Mouse (Mus musculus) ES-E14 (cell line): ENCODE data around the gene Erbb3. TPM values are rescaled to one million over a fixed set of nuclear protein-coding genes. Genes with fewer than 3 reads are reported as not detected.

ENCODE experiments used
- DNase-seq: peaks from one replicate; pipeline ENCODE4 v3.0.0-alpha.2; 2013; ENCODE audit warnings: low read depth, low spot score
- H3K27ac ChIP-seq: 2 replicates; pipeline ENCODE4 v1.5.1; 2012; ENCODE audit warnings: low read depth, mild to moderate bottlenecking, low read length, moderate library complexity, mixed read lengths; ENCODE audit not compliant: poor library complexity, insufficient read depth, severe bottlenecking
- H3K36me3 ChIP-seq: 2 replicates; pipeline ENCODE4 v1.6.1; 2012; ENCODE audit warnings: mild to moderate bottlenecking, low read length, moderate library complexity, mixed read lengths; ENCODE audit not compliant: control insufficient read depth, poor library complexity, insufficient read depth, severe bottlenecking
- H3K4me1 ChIP-seq, 2 experiments: fragments of 150-350 bp in 1 of 2; sonication (generic) in 1 of 2; 2 replicates each; pipeline ENCODE4 v1.6.1; 2012; ENCODE audit warnings: low read length in 2 of 2, mild to moderate bottlenecking in 1 of 2, mixed read lengths in 1 of 2; ENCODE audit not compliant: control insufficient read depth in 2 of 2, insufficient read depth in 2 of 2, poor library complexity in 1 of 2
- H3K4me3 ChIP-seq, 2 experiments: fragments of 150-350 bp in 1 of 2; sonication (generic) in 1 of 2; 2 replicates each; pipeline ENCODE4 v1.5.1; 2012; ENCODE audit warnings: low read length in 2 of 2, low read depth in 1 of 2, mild to moderate bottlenecking in 1 of 2, mixed read lengths in 1 of 2; ENCODE audit not compliant: insufficient read depth in 1 of 2, poor library complexity in 1 of 2, severe bottlenecking in 1 of 2
- H3K9ac ChIP-seq: 2 replicates; pipeline ENCODE4 v1.6.1; 2012; ENCODE audit warnings: low read depth, mild to moderate bottlenecking, low read length, mixed read lengths; ENCODE audit not compliant: poor library complexity, insufficient read depth, severe bottlenecking
- H3K9me3 ChIP-seq: fragments of 150-350 bp; sonication (generic); 2 replicates; pipeline ENCODE4 v1.6.1; 2012; ENCODE audit warnings: low read depth, mild to moderate bottlenecking, low read length; ENCODE audit not compliant: control insufficient read depth, insufficient read depth
- CHD2 ChIP-seq: IDR thresholded peaks from 2 replicates; pipeline ENCODE4 v1.6.1; 2014; ENCODE audit warnings: mild to moderate bottlenecking, low read depth, low read length, inconsistent platforms
- HCFC1 ChIP-seq: IDR thresholded peaks from 2 replicates; pipeline ENCODE4 v1.6.1; 2012; ENCODE audit warnings: low read length, inconsistent platforms, borderline replicate concordance; ENCODE audit not compliant: insufficient read depth
- MAFK ChIP-seq: IDR thresholded peaks from 2 replicates; pipeline ENCODE4 v1.6.1; 2014; ENCODE audit warnings: mild to moderate bottlenecking, low read depth, low read length, inconsistent platforms; ENCODE audit not compliant: insufficient read depth
- ZC3H11A ChIP-seq: IDR thresholded peaks from 2 replicates; pipeline ENCODE4 v1.6.1; 2012; ENCODE audit warnings: low read depth, mild to moderate bottlenecking, inconsistent platforms, low read length, borderline replicate concordance
- ZNF384 ChIP-seq: IDR thresholded peaks from 2 replicates; pipeline ENCODE4 v1.6.1; 2012; ENCODE audit warnings: low read depth, low read length, inconsistent platforms
- in situ Hi-C, 2 experiments: fragments of 600-800 bp; cut with MboI; formaldehyde crosslinking; loops; one replicate each; pipeline ENCODE4 v1.15.1; 2025; ENCODE audit warnings: low sequenced_read_pairs in 2 of 2, inconsistent platforms in 1 of 2; ENCODE audit not compliant: unreplicated experiment in 2 of 2
- total RNA-seq: library from RNA; depleted of rRNA; stranded (reverse); fragments of 300-350 nt; gene quantifications from 2 replicates; pipeline ENCODE4 v1.2.3, GENCODE M21; 2012

Erbb3 gene
- total RNA-seq, 1 experiment = 24.9 TPM

- H3K36me3 ChIP-seq = peaks cover 33% of the 10 kb centered on the region
- peak; percentile 54 for DNase-seq
- in situ Hi-C loops = no loop called here
- H3K4me3 ChIP-seq = peak overlapping the region; percentile 56 to 91
- H3K27ac ChIP-seq = no peak overlapping the region
- H3K9me3 ChIP-seq = no peaks in the 10 kb centered on the region
- no peak for TF ChIP-seq MAFK
- TF ChIP-seq HCFC1 = peak; percentile 50; the same call in 1 of the 2 replicates
- no peak for TF ChIP-seq ZNF384
- peak; percentile 60; the same call in 1 of the 2 replicates for TF ChIP-seq ZC3H11A
- no peak for TF ChIP-seq CHD2
- H3K9ac ChIP-seq = peak overlapping the region; percentile 81; the same call in 1 of the 2 replicates
- peaks cover 0 to 19% of the 10 kb centered on the region in 2 experiments; a peak in 1 of 4 replicates for H3K4me1 ChIP-seq
Observed at GRCm38 (mm10) chr10:128546361-128546760, 43.1 kb downstream of the Erbb3 start.

GRCm38 (mm10) chr10:128545570-128545898, 43.9 kb downstream of the Erbb3 start:
- in situ Hi-C loops = no loop called here
- Histone ChIP-seq H3K4me1 (peaks cover 0 to 19% of the 10 kb centered on the region in 2 experiments; a peak in 1 of 4 replicates), H3K9ac (peak overlapping the region; percentile 29; the same call in 1 of the 2 replicates), H3K9me3 (no peaks in the 10 kb centered on the region), H3K27ac (no peak overlapping the region), H3K4me3 (no peak overlapping the region; a peak in 1 of 4 replicates), H3K36me3 (peaks cover 33% of the 10 kb centered on the region)
- DNase-seq = no peak
- TF ChIP-seq HCFC1 = no peak

GRCm38 (mm10) chr10:128544674-128545569, 44.5 kb downstream of the Erbb3 start:
- no peak for TF ChIP-seq ZNF384
- TF ChIP-seq MAFK = no peak
- no peak for TF ChIP-seq ZC3H11A
- no peak for TF ChIP-seq CHD2
- TF ChIP-seq HCFC1 = no peak
- no peak for DNase-seq
- Histone ChIP-seq H3K4me3 (peak overlapping the region in 1 of 2 experiments; percentile 38; a peak in 2 of 4 replicates), H3K4me1 (peaks cover 0 to 19% of the 10 kb centered on the region in 2 experiments; a peak in 1 of 4 replicates), H3K36me3 (peaks cover 33% of the 10 kb centered on the region), H3K9ac (peak overlapping the region; percentile 29; the same call in 1 of the 2 replicates), H3K9me3 (no peaks in the 10 kb centered on the region), H3K27ac (no peak overlapping the region)
- in situ Hi-C loops = no loop called here

GRCm38 (mm10) chr10:128544151-128544657, 45.2 kb downstream of the Erbb3 start:
- peaks cover 33% of the 10 kb centered on the region for H3K36me3 ChIP-seq
- in situ Hi-C loops = no loop called here
- H3K9ac ChIP-seq = peak overlapping the region; percentile 29; the same call in 1 of the 2 replicates
- H3K4me3 ChIP-seq = peak overlapping the region in 1 of 2 experiments; percentile 38; a peak in 1 of 4 replicates
- H3K9me3 ChIP-seq = no peaks in the 10 kb centered on the region
- no peak for DNase-seq
- TF ChIP-seq ZNF384 (no peak), CHD2 (no peak), HCFC1 (no peak), ZC3H11A (no peak), MAFK (no peak)
- H3K27ac ChIP-seq = no peak overlapping the region
- H3K4me1 ChIP-seq = peaks cover 0 to 19% of the 10 kb centered on the region in 2 experiments; a peak in 1 of 4 replicates
